Mouse (Mus musculus) intestine, embryonic 14.5 days (tissue): ENCODE data around the gene Dhodh. TPM values are rescaled to one million over a fixed set of nuclear protein-coding genes. Genes with fewer than 3 reads are reported as not detected.

ENCODE experiments used
- ATAC-seq: fragments of 200-750 bp; cut with Nextera tagmentation; replicated peaks from 2 replicates; pipeline ENCODE4 v1.8.0; 2017; ENCODE audit warnings: low read depth, moderate number of reproducible peaks, moderate TSS enrichment, moderate library complexity; ENCODE audit not compliant: low FRiP score, low TSS enrichment
- DNase-seq: peaks from one replicate; pipeline ENCODE4 v3.0.0-alpha.2; 2018; ENCODE audit warnings: low spot score
- H3K27ac ChIP-seq: fragments of 300-500 bp; sonication (generic); 2 replicates; pipeline ENCODE4 v1.5.1; 2014; ENCODE audit warnings: low read depth, mild to moderate bottlenecking, control low read depth
- H3K27me3 ChIP-seq: fragments of 300-500 bp; sonication (generic); replicated peaks from 2 replicates; pipeline ENCODE4 v1.6.1; 2014; ENCODE audit warnings: low read length, control low read depth; ENCODE audit not compliant: control insufficient read depth, insufficient read depth
- H3K36me3 ChIP-seq: fragments of 300-500 bp; sonication (generic); 2 replicates; pipeline ENCODE4 v1.6.1; 2014; ENCODE audit warnings: low read length, control low read depth; ENCODE audit not compliant: control insufficient read depth, insufficient read depth
- H3K4me1 ChIP-seq: fragments of 300-500 bp; sonication (generic); replicated peaks from 2 replicates; pipeline ENCODE4 v1.6.1; 2014; ENCODE audit warnings: low read length, control low read depth, mixed read lengths; ENCODE audit not compliant: control insufficient read depth, insufficient read depth
- H3K4me2 ChIP-seq: fragments of 300-500 bp; sonication (generic); 2 replicates; pipeline ENCODE4 v1.6.1; 2014; ENCODE audit warnings: low read length
- H3K4me3 ChIP-seq: fragments of 300-500 bp; sonication (generic); 2 replicates; pipeline ENCODE4 v1.5.1; 2014; ENCODE audit warnings: low read depth, low read length, control low read depth, mixed read lengths
- H3K9ac ChIP-seq: fragments of 300-500 bp; sonication (generic); 2 replicates; pipeline ENCODE4 v1.6.1; 2014; ENCODE audit warnings: mild to moderate bottlenecking, low read length
- H3K9me3 ChIP-seq: fragments of 300-500 bp; sonication (generic); 2 replicates; pipeline ENCODE4 v1.6.1; 2016; ENCODE audit warnings: low read length, control low read depth; ENCODE audit not compliant: control insufficient read depth
- WGBS: fragments of 180-500 bp; shearing (Covaris S2); extraction: QIAGEN DNeasy Blood & Tissue Kit; methylation state at CpG from one replicate; pipeline ENCODE4 v1.1.7; 2014; 5-methylcytosine and 5-hydroxymethylcytosine counted together
- polyA plus RNA-seq: library from polyadenylated mRNA; unstranded; fragments of >200 nt; fragmentation: Nextera tagmentation; extraction: Ambion mirVana; gene quantifications from 2 replicates; pipeline ENCODE4 v1.2.1, GENCODE M21; 2014

The Dhodh gene
- polyA plus RNA-seq, 1 experiment from 2014 or later = 58.8 TPM

DNA sequence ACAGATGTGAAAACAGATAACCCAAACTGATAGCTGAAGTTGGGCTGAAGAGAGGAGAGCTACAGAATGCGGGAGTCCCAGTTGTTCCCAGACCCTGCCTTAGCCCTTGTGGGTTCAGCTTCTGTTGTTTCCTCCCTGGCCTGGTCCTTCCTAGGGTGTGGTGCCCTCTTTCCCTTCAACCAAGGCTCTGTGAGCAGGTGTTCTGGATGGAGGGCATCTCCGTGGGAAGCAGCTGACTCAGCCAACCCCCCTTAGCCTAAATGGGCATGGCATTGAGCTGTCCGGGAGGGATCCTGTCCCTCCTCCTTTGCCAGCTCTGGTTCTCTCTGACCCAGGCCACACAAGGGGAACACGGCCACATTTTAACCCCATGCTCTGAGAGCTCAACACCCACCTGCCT, 32.2 kb downstream of the Dhodh start:
- 62% methylated on average over 4 of the region's 4 CpGs for WGBS
- no peak for ATAC-seq
- H3K4me2 ChIP-seq = no peak overlapping the region
- H3K27me3 ChIP-seq = no peaks in the 10 kb centered on the region
- DNase-seq = no peak
- no peak overlapping the region for H3K4me3 ChIP-seq
- H3K36me3 ChIP-seq = no peaks in the 10 kb centered on the region
- no peaks in the 10 kb centered on the region for H3K9me3 ChIP-seq
- H3K27ac ChIP-seq = no peak overlapping the region
- no peaks in the 10 kb centered on the region for H3K4me1 ChIP-seq
- H3K9ac ChIP-seq = no peak overlapping the region

DNA sequence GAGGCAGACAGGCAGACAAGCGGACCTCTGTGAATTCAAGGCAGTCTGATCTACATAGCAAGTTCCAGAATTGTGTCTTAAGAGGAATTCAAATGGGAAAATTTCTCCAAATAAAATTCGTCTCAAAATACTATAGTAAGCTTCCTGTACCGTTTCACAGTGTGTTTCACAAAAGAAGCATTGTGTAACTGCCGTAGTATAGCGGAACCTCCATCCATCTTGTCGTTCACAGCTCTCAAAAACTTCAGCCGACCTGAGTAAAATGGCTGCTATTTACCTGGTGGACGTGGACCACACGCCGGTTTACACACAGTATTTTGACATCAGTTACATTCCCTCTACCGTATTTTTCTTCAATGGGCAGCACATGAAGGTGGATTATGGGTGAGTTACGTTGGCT, 37.3 kb downstream of the Dhodh start:
- Histone ChIP-seq H3K4me3 (no peak overlapping the region), H3K4me1 (no peaks in the 10 kb centered on the region), H3K4me2 (no peak overlapping the region), H3K9ac (no peak overlapping the region), H3K36me3 (peaks cover 14% of the 10 kb centered on the region; the same call in 1 of the 2 replicates), H3K27ac (no peak overlapping the region), H3K9me3 (no peaks in the 10 kb centered on the region), H3K27me3 (no peaks in the 10 kb centered on the region)
- ATAC-seq (no peak), DNase-seq (no peak)
- WGBS = 90% methylated on average over 12 of the region's 12 CpGs

DNA sequence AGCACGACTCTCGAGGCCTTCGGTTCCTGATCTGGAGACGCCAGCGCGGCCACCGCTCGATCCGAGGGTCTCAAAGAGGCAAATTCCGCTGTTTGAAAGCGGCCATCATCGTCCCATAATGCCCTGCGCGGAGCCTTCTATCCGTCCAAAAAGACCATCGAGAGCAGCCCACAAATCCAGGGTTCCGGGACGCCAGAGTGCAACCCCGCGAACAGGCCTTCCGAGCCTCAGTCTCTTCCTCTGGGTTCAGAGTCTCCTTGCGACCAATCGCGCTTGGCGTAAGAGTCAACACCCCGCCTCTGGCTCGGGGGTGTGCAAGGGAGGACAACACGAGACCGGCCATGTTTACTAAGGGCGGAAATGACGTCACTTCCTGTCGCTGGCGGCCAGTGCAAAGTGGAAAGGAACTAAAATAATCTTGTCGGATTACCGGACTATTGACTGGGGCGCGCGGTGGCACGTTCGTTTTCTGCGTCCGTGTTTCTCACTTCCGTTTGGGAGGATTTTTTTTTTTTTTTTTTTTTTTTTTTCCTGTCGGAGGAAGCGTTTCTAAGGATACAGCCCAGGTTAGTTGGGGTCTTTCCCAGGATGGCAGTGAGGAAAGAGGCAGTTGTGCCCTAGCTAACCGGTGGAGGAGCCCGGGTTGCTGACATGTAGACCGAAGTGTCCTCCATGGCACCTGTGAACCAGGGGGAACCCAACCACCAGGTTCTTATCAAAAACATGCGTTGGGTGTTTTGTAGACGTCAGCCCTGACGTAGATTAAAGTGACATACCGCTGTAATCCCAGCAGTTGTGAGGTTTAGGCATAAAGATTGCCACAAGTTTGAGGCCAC, 42.8 kb downstream of the Dhodh start, which contains the start of the genes Dhx38 and Txnl4b:
Dhx38 (minus strand) TSS at position 364 of the 836 bp plus-strand sequence.
Txnl4b (plus strand) TSS at position 395 of the 836 bp plus-strand sequence.
- Histone ChIP-seq H3K9ac (peak within 1 kb of the TSS; percentile 97), H3K27ac (peak within 1 kb of the TSS; percentile 92), H3K4me3 (peak within 1 kb of the TSS; percentile 100), H3K27me3 (no peaks in the 10 kb centered on the region), H3K36me3 (peaks cover 32% of the 10 kb centered on the region), H3K4me1 (peaks cover 8% of the 10 kb centered on the region), H3K4me2 (peak within 1 kb of the TSS; percentile 99), H3K9me3 (no peaks in the 10 kb centered on the region)
- DNase-seq = peak; percentile 96
- WGBS = under 1% methylated on average over 52 of the region's 52 CpGs
- ATAC-seq = peak; percentile 99

DNA sequence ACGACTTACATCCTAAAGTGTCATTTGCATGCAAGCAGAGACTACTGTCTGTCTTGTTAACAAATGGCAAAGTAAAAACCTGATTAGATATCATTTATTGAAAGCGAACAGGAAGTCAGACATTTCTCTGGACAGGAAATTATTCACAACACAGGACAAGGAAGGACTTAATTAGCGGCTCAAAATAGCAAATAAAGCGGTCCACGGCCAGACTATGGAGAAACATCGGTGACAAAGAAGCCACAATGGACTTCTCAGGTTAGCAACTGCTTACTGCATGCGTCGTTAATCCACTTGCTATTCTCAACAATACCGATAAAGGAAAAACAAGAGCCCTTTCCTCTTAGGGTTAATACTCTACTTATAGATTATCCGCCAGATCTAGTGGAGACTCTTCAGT, 43.7 kb downstream of the Dhodh start:
- peak overlapping the region; percentile 100 for H3K4me3 ChIP-seq
- WGBS = 5% methylated on average over 10 of the region's 10 CpGs
- no peak for DNase-seq
- no peaks in the 10 kb centered on the region for H3K9me3 ChIP-seq
- peak overlapping the region; percentile 97 for H3K9ac ChIP-seq
- H3K27me3 ChIP-seq = no peaks in the 10 kb centered on the region
- peak overlapping the region; percentile 92 for H3K27ac ChIP-seq
- H3K36me3 ChIP-seq = peaks cover 33% of the 10 kb centered on the region
- ATAC-seq = no peak
- peak overlapping the region; percentile 99 for H3K4me2 ChIP-seq
- H3K4me1 ChIP-seq = peaks cover 8% of the 10 kb centered on the region

DNA sequence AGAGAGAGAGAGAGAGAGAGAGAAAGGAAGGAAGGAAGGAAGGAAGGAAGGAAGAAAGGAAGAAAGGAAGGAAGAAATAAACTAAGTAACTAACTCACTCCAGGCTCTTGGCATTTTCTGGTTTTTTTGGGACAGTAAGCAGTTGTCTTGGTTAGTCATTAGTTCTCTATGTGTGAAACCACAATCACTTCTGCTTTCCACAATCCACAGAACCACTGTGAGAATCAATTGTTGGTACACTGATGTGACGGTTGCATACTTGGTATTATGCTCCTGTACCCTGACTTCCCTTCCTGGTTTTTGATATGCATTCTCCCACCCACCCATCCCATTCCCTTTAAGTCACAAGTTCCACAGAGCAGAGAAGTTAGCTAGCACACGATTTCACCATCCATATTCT, 44.6 kb downstream of the Dhodh start:
- Histone ChIP-seq H3K4me2 (no peak overlapping the region), H3K9ac (no peak overlapping the region), H3K36me3 (peaks cover 38% of the 10 kb centered on the region), H3K4me3 (0 out of 2 replicates have a peak overlapping the region, but pooled peaks have one; percentile 100), H3K27me3 (no peaks in the 10 kb centered on the region), H3K27ac (no peak overlapping the region), H3K9me3 (no peaks in the 10 kb centered on the region), H3K4me1 (peaks cover 8% of the 10 kb centered on the region)
- WGBS = 86% methylated on average over 2 of the region's 2 CpGs
- ATAC-seq = no peak
- no peak for DNase-seq

DNA sequence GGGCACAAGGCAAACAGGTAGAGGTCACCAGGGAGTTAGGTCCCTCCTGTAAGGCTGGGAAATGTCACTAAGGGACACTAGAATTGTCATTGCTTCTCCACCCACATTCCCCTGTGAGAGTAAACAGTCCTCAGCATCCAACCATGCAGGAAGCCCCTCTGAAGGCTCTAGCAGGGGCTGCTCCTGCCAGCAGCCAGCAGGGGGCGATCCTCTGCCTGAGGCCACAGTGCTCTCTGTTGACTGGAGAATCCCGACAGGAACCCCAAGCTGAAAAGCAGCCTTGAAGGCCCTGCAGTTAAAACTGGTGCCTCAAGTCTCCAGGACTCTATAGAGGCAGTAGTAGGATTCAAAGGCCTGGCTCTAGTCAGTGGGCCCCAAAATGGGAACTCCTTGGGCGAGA, 56.8 kb downstream of the Dhodh start:
- Histone ChIP-seq H3K4me2 (no peak overlapping the region), H3K4me1 (no peaks in the 10 kb centered on the region), H3K27ac (no peak overlapping the region), H3K36me3 (peaks cover 97% of the 10 kb centered on the region), H3K27me3 (no peaks in the 10 kb centered on the region), H3K4me3 (no peak overlapping the region), H3K9me3 (no peaks in the 10 kb centered on the region), H3K9ac (no peak overlapping the region)
- ATAC-seq (no peak), DNase-seq (peak; percentile 62)
- WGBS = 51% methylated on average over 3 of the region's 3 CpGs

DNA sequence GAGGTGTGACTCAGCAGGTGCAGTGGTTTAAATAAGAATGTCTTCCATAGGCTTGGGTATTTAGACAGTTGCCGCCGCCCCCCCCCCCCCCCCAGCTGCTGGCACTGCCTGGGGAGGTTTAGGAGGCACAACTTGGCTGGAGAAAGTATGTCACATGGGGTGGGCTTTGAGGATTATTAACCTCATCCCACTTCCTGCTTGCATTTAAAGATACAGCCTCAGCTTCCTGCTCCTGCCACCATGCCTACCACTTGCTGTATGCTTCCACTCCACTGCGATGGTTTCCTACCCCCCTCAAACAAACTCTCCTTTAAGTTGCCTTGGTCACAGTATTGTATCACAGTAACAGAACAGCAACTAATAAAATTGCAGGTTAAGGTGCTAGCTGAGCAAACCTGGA, 64.4 kb downstream of the Dhodh start:
- DNase-seq (no peak), ATAC-seq (no peak)
- no peaks in the 10 kb centered on the region for H3K27me3 ChIP-seq
- H3K4me3 ChIP-seq = no peak overlapping the region
- peaks cover 25% of the 10 kb centered on the region for H3K36me3 ChIP-seq
- H3K4me2 ChIP-seq = no peak overlapping the region
- 57% methylated on average over 2 of the region's 3 CpGs for WGBS
- H3K27ac ChIP-seq = no peak overlapping the region
- H3K9ac ChIP-seq = no peak overlapping the region
- no peaks in the 10 kb centered on the region for H3K4me1 ChIP-seq
- no peaks in the 10 kb centered on the region for H3K9me3 ChIP-seq

DNA sequence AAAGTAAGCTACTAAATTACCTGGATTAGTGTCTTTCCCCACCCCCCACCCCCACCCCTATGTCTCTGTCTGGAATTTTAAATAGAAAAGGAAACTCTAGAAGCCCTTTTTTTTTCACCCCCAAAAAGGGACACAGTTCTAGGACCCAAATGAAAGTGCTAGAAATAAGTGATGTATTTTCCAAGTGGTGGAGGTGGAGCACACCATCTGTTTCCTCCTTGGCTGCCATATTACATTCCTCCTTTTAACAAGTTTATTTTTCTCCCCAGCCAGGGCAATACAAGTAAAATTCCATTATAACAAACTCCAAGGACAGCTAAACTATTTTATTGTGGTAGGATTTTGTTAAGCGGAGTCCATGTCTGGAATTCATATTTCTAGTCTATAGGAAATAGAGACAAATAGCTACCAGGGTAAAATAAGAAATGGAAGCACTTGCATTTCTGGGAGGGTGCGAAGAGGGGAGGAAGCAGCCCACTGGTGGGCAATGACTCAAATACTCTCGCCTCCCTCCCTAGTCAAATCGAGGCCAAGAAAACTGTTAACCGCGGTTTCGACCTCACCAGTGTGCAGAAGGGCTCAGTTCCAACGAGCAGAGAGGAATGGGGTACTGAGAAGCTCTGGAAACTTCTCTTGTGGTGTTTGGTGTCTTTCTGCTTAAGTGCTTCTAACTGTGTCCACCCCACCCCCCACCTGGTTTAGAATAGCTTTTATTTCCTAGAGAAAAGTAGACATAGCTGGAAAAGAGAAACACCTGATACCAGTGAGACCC, 65.5 kb downstream of the Dhodh start:
- Histone ChIP-seq H3K27ac (no peak overlapping the region), H3K36me3 (peaks cover 14% of the 10 kb centered on the region), H3K9ac (no peak overlapping the region), H3K9me3 (no peaks in the 10 kb centered on the region), H3K4me2 (no peak overlapping the region), H3K4me3 (no peak overlapping the region), H3K27me3 (no peaks in the 10 kb centered on the region), H3K4me1 (no peaks in the 10 kb centered on the region)
- ATAC-seq (no peak), DNase-seq (no peak)
- 77% methylated on average over 8 of the region's 8 CpGs for WGBS
